Mouse (Mus musculus) gastrocnemius, postnatal 10 days (tissue): ENCODE results near the gene Rap1gap2. TPM values are rescaled to one million over a fixed set of nuclear protein-coding genes. Genes with fewer than 3 reads are reported as not detected.

Experiments used
- DNase-seq: peaks from one replicate; pipeline ENCODE4 v3.0.0; 2021; ENCODE audit warnings: mixed read lengths
- total RNA-seq, 2 experiments: library from RNA; stranded (reverse); gene quantifications; 2 replicates each; pipeline ENCODE4 v1.2.3; 2021

Gene Rap1gap2
- total RNA-seq, 2 experiments from 2014 or later, result 15.0 to 16.1 TPM

GRCm38 (mm10) chr11:74501989-74502388, 108.7 kb downstream of the Rap1gap2 start:
- no peak for DNase-seq

GRCm38 (mm10) chr11:74501061-74501460, 109.7 kb downstream of the Rap1gap2 start:
- no peak for DNase-seq

GRCm38 (mm10) chr11:74499521-74500099, 111.1 kb downstream of the Rap1gap2 start:
- DNase-seq, result no peak

- no peak for DNase-seq
Measured at GRCm38 (mm10) chr11:74499058-74499457, 111.7 kb downstream of the Rap1gap2 start.

GRCm38 (mm10) chr11:74496581-74496980, 114.1 kb downstream of the Rap1gap2 start:
- DNase-seq, result no peak

- no peak for DNase-seq
Measured at GRCm38 (mm10) chr11:74493936-74494335, 116.8 kb downstream of the Rap1gap2 start.

GRCm38 (mm10) chr11:74493172-74493862, 117.4 kb downstream of the Rap1gap2 start:
- DNase-seq, result no peak

- DNase-seq, result no peak
Measured at GRCm38 (mm10) chr11:74491130-74491529, 119.6 kb downstream of the Rap1gap2 start.

- no peak for DNase-seq
Measured at GRCm38 (mm10) chr11:74489239-74489638, 121.5 kb downstream of the Rap1gap2 start.

- no peak for DNase-seq
Measured at GRCm38 (mm10) chr11:74487952-74488351, 122.8 kb downstream of the Rap1gap2 start.

- no peak for DNase-seq
Measured at GRCm38 (mm10) chr11:74485435-74486217, 125.1 kb downstream of the Rap1gap2 start.

GRCm38 (mm10) chr11:74483871-74484270, 126.8 kb downstream of the Rap1gap2 start:
- DNase-seq, result no peak

GRCm38 (mm10) chr11:74483153-74483817, 127.4 kb downstream of the Rap1gap2 start:
- no peak for DNase-seq

GRCm38 (mm10) chr11:74481797-74482196, 128.9 kb downstream of the Rap1gap2 start:
- DNase-seq, result peak; percentile 26

GRCm38 (mm10) chr11:74479715-74480289, 130.9 kb downstream of the Rap1gap2 start:
- DNase-seq, result no peak

GRCm38 (mm10) chr11:74478877-74479276, 131.8 kb downstream of the Rap1gap2 start:
- DNase-seq, result no peak

- DNase-seq, result no peak
Measured at GRCm38 (mm10) chr11:74472671-74473070, 138.0 kb downstream of the Rap1gap2 start.

- DNase-seq, result no peak
Measured at GRCm38 (mm10) chr11:74468195-74468594, 142.5 kb downstream of the Rap1gap2 start.

- no peak for DNase-seq
Measured at GRCm38 (mm10) chr11:74465712-74466111, 145.0 kb downstream of the Rap1gap2 start.

GRCm38 (mm10) chr11:74464181-74464977, 146.3 kb downstream of the Rap1gap2 start:
- no peak for DNase-seq

GRCm38 (mm10) chr11:74462651-74463050, 148.1 kb downstream of the Rap1gap2 start:
- no peak for DNase-seq
